Mouse (Mus musculus): ENCODE results near the gene D230025D16Rik.
"Not testable (repeated sequence)": the region's sequence is repeated elsewhere in the genome, so short reads cannot be mapped to it uniquely, and the experiment has no call there.

The D230025D16Rik gene

DNA sequence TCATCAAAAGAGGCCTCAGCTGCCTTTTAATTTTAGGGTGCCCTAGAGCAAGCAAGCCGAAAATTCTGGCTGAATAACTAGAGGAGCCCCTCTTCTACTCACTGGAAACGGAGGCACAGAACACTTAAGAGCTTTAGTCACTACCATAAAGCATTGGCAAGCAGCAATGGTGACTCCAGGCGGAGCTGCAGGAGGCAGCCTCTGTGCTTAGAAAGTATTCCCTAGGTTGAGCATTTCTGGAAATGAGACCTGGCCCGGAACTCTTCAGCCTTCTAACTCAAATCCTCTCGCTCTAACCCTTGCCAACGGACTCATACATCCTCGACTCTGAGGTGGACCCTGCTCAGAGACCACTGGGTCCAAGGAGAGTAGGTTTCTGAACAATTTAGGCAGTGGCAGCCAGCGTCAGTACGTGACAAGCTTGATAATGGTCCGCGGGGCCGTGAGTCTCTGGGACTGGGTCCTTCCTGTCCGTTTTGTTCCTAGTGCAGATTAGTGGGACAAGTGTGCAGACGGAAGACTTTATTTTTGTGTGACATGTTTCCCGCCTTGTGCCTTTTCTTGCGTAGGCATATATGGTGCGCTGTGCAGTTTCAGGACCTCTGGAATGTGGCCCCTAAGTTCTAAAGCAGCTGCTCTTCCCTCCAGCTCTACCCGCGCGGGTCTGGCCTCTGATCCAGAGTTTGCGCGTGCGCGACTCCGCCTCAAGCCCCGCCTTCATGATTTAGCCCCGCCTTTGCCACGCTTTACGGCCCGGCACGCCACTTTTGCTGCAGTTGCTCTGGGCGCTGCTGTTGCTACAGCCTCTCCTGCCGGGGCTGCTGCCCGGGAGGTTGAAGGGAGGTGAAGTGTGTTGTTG is at the start of gene D230025D16Rik:
TSS of gene D230025D16Rik (plus strand) at position 733 of the 859 bp plus-strand sequence.
- peak; percentile 96 for DNase-seq (ENCODE audit: low spot score)

DNA sequence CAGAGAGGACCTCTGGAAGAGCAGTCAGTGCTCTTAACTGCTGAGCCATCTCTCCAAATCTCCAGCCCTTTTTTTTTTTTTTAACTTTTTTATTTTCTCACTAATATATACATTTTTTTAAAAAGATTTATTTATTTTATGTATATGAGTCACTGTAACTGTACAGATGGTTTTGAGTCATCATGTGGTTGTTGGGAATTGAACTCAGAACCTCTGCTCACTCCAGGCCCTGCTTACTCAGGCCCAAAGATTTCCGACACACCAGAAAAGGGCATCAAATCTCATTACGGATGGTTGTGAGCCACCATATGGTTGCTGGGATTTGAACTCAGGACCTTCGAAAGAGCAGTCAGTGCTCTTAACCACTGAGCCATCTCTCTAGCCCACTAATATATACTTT is 49.7 kb upstream of the D230025D16Rik start:
- not testable (repeated sequence) for DNase-seq (ENCODE audit: low spot score)

DNA sequence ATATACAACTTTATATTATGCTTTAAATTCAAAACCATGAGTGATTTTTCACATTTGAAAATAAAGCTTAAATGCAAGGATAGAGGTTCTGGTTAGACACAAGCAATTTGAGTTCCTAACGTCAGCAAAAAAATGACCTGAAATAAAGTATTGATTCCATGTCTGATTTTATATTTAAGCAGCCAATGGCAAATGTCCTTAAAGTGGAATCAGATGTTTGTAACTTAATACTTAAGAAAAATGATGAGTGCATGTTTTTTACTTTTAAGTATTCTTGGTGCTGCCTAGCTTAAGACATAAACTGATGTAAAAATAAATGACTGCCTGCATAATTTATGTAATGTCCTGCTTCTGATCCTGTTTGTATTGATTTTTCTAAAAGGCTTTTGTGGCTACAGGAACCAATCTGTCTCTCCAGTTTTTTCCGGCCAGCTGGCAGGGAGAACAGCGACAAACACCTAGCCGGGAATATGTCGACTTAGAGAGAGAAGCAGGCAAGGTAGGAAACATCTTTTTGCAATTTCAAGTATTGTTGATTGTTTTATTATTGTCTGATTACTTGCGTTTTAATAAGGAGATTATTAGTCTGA is 46.6 kb upstream of the D230025D16Rik start:
- DNase-seq (ENCODE audit: low spot score) = no peak

DNA sequence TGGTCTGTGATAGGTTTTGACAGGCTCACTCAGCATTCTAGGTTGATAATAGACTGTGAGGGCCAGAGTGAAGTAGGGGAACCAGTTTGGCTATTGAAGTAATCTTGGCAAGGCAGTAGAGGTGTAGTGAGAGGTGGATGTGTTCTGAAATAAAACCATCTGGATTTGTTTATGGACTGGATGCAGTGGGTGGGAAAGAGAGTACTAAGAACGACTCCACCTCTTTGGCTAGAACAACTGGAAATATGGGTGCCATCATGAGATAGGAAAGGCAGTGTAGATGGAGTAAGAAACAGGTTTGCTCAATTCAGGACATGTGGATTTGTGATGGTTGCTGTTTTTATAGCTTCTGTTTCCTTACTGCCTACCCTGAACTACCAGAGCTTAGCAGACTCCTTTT is 42.7 kb upstream of the D230025D16Rik start:
- DNase-seq (ENCODE audit: low spot score) = no peak

DNA sequence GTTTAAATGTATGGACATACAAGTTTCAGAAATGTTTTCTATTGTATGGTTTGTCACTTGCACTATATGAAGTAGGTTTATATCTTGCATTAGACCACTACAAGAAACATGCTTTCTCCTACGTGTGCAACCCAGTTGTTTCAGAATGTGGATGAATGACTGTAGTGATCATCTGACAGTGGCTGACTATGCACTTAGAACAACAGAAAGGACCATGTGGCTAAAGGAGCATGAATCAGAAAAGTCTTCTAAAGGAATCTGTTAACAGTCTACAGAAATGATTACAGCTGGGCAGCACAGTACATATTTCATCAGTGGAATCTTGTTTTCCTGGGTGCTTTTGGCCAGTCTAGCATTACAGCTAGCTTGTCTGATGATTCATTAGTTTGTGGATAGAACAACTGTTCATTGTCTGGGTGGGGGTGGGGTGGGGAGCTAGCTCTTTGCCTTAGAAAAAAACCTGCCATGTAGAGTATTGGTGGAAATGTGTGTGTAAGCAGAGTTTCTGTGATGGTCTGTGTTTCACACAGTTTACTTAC is 38.4 kb upstream of the D230025D16Rik start:
- no peak for DNase-seq (ENCODE audit: low spot score)

DNA sequence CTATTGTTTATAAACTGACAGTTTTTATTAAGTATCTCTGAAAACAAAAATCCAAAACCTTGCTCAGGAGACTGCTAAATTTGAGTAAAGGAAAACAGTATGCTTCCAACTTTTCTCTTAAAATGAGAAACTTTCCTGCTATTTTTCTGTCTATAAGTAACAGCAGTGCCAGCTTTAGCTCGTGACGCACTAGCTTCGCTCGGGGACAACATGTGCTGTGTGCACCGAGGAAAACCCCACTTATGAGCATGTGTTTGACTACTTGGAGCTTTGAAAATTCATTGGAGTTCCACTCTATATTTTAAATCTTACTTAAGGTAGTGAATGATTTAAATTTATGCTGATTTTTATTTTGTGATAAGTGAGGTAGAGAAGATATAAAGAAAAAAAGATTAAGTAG is 32.8 kb upstream of the D230025D16Rik start:
- no peak for DNase-seq (ENCODE audit: low spot score)

DNA sequence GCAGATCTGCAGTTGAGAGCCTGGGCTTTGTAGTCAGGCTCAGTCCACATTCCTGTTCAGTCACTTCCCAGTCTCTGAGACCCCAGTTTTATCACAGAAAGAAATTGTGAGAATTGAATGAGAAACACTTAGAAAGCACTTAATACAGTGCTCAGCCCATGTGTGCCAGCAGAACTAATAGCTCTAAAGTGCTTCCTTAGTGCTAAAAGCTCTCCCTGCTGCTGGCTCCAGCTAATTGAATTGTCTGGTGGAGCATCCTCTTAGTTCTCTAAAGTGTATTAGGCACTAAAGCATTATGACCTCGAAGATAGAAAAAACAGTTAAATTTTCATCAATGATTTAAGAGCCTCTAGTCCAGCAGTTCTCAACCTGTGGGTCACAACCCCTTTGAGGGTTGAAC is 19.2 kb upstream of the D230025D16Rik start:
- DNase-seq (ENCODE audit: low spot score) = no peak

DNA sequence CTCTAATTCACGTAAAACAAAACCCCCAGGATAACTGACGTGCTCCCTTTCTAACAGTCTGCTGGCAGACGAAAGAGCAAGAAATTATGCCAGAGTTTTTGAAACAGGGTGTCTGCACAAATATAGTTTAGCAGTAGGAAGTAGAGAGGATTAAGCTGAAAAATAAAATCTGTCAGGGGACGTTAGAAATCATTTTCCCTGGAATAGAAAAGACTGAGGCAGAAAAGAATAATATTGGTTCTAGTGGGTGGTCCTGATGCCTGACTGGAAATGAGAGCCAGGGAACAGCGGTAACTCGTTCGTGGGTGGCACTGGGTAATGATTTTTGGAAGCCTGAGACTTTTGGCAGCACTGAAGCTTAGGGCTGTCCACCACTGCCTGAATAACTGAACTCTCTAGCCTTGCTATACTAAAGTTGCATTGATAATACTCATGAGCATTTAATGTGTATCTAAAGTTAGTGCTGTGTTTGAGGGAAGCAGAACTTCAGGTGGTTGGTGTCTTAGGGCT is 18.1 kb upstream of the D230025D16Rik start:
- no peak for DNase-seq (ENCODE audit: low spot score)

DNA sequence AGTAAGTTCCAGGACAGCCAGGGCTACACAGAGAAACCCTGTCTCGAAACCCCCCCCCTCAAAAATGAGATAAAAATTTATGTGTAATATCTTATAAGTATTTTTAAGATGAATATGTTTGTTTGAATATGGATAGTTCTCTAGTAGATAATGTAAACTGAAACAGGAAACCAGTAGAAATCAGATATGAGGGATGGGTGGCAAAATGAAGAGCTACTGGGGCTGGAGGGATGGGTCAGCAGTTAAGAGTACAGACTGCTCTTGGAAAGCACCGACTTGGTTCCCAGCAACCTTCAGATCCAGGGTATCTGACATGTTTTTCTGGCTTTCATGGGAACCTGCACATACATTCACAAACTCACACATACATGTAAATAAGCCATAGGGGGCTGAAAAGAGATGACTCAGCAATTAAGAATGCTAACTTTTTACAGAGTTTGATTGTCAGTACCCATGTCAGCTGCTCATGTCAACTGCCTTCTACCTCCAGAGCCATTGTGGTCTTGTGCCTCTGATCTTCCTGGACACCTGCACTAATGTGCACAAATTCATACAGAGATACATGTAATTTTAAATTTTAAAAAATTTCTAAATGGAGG is 17.2 kb upstream of the D230025D16Rik start:
- DNase-seq (ENCODE audit: low spot score) = no peak

DNA sequence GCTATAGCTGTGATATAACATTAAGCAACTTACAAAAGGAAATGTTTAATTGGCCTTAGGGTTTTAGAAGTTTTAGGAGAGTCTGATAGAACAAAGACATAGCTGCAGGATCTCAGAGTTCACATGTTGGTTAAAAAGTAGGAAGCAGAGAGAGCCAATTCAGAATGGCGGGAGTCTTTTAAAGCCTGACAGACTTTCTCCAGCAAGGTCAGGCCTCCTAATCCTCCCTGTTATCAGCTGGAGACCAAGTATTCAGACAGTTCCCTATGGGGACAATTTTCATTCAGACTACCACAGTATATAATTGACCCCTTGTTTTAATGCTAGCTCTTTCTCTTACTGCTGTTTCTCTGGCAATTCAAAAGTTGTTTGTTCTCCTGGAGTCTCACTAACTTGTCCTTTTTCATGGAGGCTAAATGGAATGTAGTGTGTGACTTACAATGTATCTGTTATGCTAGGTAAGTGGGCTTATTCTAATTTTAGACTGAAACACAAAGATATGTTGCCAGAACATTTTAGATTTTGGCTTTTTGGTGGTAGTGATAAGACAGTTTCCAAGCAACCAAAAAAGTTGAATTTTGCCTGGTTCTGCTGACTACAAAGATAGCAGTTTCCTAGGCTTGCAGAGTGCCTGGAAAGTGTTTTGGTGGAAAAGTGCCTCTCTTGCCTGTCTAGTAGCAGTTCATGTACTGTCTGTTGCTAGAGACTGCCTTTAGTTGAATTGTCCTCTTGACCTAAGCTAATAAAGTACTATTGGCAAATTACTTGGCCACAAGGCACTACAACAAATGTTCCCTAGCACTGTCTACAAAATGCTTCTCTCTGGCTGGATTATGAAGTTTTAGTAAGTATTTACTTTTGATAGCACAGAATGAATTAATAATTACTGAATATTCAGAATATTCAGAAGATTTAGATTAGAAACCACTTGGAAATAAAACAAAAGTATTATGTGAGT is 15.5 kb upstream of the D230025D16Rik start:
- no peak for DNase-seq (ENCODE audit: low spot score)

DNA sequence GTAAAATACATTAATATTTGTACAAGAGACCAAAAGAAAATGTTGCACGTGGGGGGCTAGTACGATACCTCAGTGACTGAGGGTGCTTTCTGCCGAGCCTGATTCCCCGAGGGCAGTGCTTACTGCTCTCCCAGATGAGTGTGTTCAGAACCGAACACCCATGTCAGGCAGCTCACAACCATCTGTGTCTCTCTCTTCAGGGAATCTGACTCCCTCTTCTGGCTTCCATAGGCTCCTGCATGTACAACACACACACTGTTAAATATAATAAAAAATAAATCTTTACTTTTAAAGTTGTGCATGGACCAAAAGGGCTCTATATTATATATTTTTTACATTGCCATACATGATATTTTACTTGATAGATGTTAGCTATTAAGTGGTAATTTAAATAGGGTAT is 10.8 kb upstream of the D230025D16Rik start:
- no peak for DNase-seq (ENCODE audit: low spot score)

DNA sequence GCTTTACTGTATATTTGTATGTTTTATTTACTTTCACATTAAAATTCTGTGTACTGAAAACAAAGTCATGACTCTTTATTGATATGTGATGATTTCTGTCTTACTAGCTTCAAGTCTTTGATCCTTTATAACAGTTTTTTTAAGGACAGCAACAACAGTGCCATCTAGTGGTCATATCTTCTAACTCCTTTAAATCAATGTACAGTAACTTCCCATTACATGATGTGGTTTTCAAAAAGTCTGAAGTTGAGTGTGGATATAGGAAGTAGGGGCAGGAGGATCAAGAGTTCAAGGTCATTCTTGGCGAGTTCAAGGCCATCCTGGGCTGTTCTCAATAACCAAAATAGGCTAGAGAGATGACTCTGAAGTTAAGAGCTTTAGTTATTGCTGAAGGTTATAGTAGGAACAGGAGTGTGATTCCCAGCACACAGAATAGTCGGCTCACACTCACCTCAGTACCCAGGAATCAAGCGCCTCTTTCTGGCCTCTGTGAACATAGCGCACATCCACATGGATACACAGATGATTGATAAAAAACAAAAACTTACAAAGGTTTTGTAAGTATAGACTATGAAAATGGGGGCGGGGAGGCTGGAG is 6.9 kb upstream of the D230025D16Rik start:
- no peak for DNase-seq (ENCODE audit: low spot score)

DNA sequence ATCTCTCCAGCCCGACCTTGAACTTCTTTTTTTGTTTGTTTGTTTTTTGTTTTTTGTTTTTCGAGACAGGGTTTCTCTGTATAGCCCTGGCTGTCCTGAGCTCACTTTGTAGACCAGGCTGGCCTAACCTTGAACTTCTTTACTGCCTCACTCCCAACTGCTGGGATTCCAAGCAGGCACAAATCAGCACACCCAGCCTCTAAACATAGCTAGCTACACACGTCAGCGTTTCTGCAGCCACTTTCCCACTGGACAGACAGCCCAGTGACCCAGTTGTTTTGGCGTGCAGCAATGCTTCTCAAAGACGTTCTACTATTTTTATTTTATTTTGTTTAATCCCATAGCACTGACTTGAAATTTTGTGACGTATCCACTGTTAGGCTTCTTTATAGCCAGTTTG is 1.1 kb upstream of the D230025D16Rik start:
- no peak for DNase-seq (ENCODE audit: low spot score)

DNA sequence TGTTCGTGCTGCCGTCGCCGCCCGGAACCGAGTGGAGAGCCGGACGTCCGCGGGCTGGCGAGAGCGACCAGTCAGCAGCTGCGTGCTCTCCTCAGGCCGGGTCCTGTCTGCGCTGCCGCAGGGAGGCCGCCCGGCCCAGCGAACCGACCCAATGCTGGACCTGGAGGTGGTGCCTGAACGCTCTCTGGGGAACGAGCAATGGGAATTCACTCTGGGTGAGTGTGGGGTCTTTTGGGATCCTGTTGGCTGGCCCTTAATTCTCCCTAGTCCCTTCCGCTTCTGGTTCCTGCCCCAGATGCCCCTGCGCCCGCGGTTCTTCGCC is 288 bp downstream of the D230025D16Rik start:
- no peak for DNase-seq (ENCODE audit: low spot score)

DNA sequence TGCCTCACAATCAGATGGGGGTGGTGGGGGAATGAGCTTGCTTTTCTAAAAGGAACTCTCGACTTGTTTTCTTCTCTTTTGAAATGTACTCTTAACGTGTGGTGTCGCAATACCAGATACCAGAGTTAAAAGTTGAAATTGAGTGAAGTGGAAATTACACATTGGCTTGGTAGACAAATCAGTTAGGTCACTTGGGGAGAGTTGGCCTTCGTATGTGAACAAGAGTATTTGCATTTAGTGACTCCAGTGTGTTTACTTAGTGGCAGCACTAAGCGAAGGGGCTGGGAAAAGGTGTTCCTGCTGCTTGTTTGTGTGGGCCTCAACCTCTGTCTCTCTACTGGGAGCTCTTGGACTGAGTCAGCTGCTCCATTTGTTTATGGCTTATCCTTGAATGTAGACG is 972 bp downstream of the D230025D16Rik start:
- no peak for DNase-seq (ENCODE audit: low spot score)

DNA sequence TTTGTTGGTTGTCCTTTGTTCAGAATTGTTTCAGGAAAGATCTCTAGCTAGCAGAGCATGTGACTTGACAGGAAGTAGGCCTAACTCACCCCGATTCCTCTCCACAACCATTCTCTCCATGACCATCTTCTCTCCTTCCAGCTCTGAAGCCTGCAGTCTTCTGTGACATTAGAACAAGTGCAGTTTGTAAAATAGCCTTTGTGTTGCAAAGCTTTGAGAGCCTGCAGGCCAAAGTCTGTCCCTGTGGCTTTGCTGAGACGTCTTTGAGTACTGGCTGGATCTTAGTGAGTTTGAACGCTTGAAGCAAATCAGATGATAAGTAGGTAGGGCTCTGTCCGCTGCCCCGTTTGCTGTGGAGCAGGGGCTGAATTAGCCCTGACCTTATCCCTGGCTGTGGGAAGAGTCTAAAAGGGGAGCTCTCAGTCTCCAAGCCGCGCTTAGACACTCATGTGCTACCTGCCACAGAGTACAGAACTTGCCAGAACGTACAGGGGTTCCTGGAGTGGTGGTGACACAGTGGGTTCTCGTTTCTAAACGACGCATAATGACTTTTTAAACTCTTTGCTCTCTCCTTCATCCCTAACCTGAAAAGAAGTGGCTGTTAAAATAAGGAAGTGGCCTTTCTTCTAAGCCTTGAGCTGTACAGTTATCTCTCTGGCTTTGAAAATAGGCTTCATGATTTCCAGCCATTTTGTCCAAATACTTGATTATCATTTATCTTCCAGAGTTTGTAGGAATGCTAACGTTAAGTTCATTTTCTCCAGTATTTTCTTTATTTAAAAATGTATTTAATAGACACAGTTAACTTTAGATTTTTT is 6.8 kb downstream of the D230025D16Rik start:
- no peak for DNase-seq (ENCODE audit: low spot score)

DNA sequence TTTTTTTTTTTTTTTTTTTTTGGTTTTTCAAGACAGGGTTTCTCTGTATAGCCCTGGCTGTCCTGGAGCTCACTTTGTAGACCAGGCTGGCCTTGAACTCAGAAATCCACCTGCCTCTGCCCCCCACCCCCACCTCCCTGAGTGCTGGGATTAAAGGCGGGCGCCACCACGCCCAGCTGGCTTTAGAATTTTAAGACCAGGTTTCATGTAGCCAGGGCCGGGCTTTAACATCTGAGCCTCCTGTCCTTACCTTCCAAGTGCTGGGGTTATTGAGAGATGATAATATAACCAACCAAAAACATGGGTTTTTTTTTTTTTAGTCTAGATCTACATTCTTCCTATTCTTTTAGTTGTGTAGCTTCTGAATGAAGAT is 7.4 kb downstream of the D230025D16Rik start:
- not testable (repeated sequence) for DNase-seq (ENCODE audit: low spot score)

DNA sequence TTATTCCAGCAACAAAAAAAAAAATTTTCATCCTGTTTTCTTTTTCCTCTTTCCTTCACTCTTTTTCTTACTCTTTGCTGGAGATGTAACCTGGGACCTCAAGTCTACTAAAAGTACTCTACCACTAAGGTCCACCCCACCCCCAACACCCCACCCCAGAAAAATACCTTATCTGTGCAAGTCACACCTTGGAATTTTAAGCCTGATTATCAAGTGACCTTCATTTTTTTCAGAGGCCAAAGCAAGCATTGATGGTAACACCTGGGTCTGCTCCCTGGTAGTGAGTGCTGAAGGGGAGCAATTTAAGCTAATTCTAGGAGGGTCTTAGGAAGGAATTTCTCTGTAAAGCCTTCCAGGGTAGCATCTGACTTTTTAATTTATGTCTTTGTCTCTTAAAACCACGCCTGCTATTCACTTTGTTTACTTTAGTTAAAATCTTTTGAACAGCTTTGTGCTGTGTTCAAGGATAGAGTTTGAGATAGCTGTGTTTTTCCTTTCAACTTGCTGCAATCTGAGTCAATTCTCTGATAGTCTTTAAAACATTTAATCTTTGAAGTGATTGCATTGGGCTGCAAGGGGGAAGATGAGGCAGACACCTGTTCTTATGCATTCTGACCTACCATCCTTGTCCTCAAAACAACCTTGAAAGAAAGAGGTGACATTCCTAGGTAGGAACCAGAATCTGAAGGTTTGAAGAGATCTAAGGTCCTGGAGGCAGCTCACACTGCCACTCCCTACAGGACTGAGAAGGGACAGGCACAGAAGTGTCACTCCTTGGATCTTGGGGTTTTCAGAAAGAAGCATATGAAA is 8.4 kb downstream of the D230025D16Rik start:
- DNase-seq (ENCODE audit: low spot score) = no peak

DNA sequence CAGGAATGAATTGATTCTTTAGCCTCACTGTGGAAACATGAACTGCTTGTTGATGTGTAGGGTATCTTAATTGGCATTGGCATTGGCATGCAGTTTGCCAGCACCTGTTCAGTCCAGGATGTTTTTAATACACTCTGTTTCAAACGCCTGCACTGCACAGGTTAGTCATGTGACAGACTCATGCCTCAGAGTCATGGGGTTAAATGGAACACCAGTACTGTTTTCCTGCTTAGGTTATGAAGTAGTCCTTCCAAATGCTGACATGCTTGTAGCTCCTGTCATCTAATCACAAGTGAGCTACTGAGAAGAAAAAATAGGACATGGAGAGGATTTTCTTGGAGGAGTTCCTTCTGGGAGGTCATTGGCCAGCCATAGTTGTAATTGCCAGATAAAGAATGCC is 10.3 kb downstream of the D230025D16Rik start:
- DNase-seq (ENCODE audit: low spot score) = no peak

All from ovary, postnatal 14 days (tissue).